Mouse (Mus musculus): ENCODE results near the gene Hoxc8.

Gene Hoxc8

GRCm38 (mm10) chr15:102959663-102960191 is 30.7 kb upstream of the Hoxc8 start:
- CTCF ChIA-PET, result interaction anchor here (0.6 to 1.7 kb wide), 9 partner anchors 9 to 355 kb away, joined by 3 to 11 read pairs (median 4); no protein-coding TSS in a partner anchor
- POLR2A ChIA-PET, result interaction anchor here (0.6 to 4.1 kb wide), 14 partner anchors 10 to 153 kb away, joined by 3 to 13 read pairs (median 3); partner anchors contain the start of genes Hoxc13 (in 1 of the 4) and Hoxc8 (in 1 of the 4)

- CTCF ChIA-PET, result interaction anchor here in 1 of 4 experiments (0.5 kb wide), 1 partner anchor 27 kb away, joined by 6 read pairs; no protein-coding TSS in a partner anchor
- POLR2A ChIA-PET, result interaction anchor here in 2 of 4 experiments (0.6 to 4.1 kb wide), 3 partner anchors 12 to 321 kb away, joined by 5 to 13 read pairs (median 6); no protein-coding TSS in a partner anchor
These were observed 28.7 kb upstream of the Hoxc8 start for GRCm38 (mm10) chr15:102961728-102962127.

GRCm38 (mm10) chr15:102962492-102962891 is 27.9 kb upstream of the Hoxc8 start:
- ChIA-PET CTCF (no interaction called here), POLR2A (interaction anchor here in 1 of 4 experiments (4.1 kb wide), 1 partner anchor 13 kb away, joined by 13 read pairs; no protein-coding TSS in a partner anchor)

- CTCF ChIA-PET, result interaction anchor here in 2 of 4 experiments (0.6 to 8.3 kb wide), 13 partner anchors 9 to 378 kb away, joined by 3 to 97 read pairs (median 4); partner anchors contain the start of gene Hoxc8 (in 1 of the 2)
- POLR2A ChIA-PET, result interaction anchor here (0.6 to 2.0 kb wide), 9 partner anchors 9 to 215 kb away, joined by 3 to 7 read pairs (median 3); partner anchors contain the start of genes Hoxc8 (in 1 of the 4) and Hoxc9 (in 1 of the 4)
These were observed 27.1 kb upstream of the Hoxc8 start for GRCm38 (mm10) chr15:102963259-102963658.

GRCm38 (mm10) chr15:102963671-102964640 is 26.5 kb upstream of the Hoxc8 start:
- CTCF ChIA-PET, result interaction anchor here in 3 of 4 experiments (0.8 to 8.3 kb wide), 13 partner anchors 9 to 377 kb away, joined by 3 to 97 read pairs (median 3); partner anchors contain the start of gene Hoxc8 (in 1 of the 3)
- POLR2A ChIA-PET, result interaction anchor here in 3 of 4 experiments (0.7 to 2.0 kb wide), 8 partner anchors 9 to 207 kb away, joined by 3 to 4 read pairs (median 3); partner anchors contain the start of gene Hoxc9 (in 1 of the 3)

- POLR2A ChIA-PET, result interaction anchor here in 3 of 4 experiments (0.8 to 3.3 kb wide), 13 partner anchors 8 to 294 kb away, joined by 3 to 16 read pairs (median 4); partner anchors contain the start of genes Hoxc11 (in 1 of the 3), Hoxc8 (in 1 of the 3) and Hoxc9 (in 1 of the 3)
- CTCF ChIA-PET, result interaction anchor here (0.5 to 8.3 kb wide), 27 partner anchors 10 to 349 kb away, joined by 3 to 97 read pairs (median 6); partner anchors contain the start of gene Hoxc11 (in 1 of the 4)
These were observed 25.2 kb upstream of the Hoxc8 start for GRCm38 (mm10) chr15:102965003-102965891.

- ChIA-PET POLR2A (interaction anchor here in 3 of 4 experiments (0.7 to 3.3 kb wide), 31 partner anchors 9 to 295 kb away, joined by 3 to 16 read pairs (median 4); partner anchors contain the start of genes Hoxc11 (in 1 of the 3), Hoxc13 (in 1 of the 3) and Hoxc8 (in 1 of the 3)), CTCF (interaction anchor here (0.5 to 8.3 kb wide), 75 partner anchors 8 to 790 kb away, joined by 3 to 97 read pairs (median 4); partner anchors contain the start of genes Calcoco1 (in 1 of the 4), Hoxc11 (in 1 of the 4), Hoxc6 (in 1 of the 4) and Hoxc8 (in 1 of the 4))
These were observed 24.3 kb upstream of the Hoxc8 start for GRCm38 (mm10) chr15:102965892-102966775.

GRCm38 (mm10) chr15:102966776-102967311 is 23.6 kb upstream of the Hoxc8 start, which contains the start of gene Hoxc10:
TSS of gene Hoxc10 (plus strand) at chr15:102966796.
- CTCF ChIA-PET, result interaction anchor here (0.6 to 8.3 kb wide), 68 partner anchors 8 to 790 kb away, joined by 3 to 97 read pairs (median 4); partner anchors contain the start of genes Calcoco1 (in 1 of the 4), Hoxc11 (in 1 of the 4), Hoxc6 (in 1 of the 4) and Hoxc8 (in 1 of the 4)

GRCm38 (mm10) chr15:102967312-102967510 is 23.2 kb upstream of the Hoxc8 start, which contains the start of gene Hoxc5:
TSS of gene Hoxc5 (plus strand) at chr15:102967443.
- CTCF ChIA-PET, result interaction anchor here (0.6 to 8.3 kb wide), 42 partner anchors 8 to 791 kb away, joined by 3 to 97 read pairs (median 5); partner anchors contain the start of genes Calcoco1 (in 1 of the 4), Hoxc6 (in 1 of the 4), Hoxc8 (in 1 of the 4) and Hoxc9 (in 1 of the 4)
- POLR2A ChIA-PET, result interaction anchor here (0.8 to 3.3 kb wide), 30 partner anchors 8 to 296 kb away, joined by 3 to 16 read pairs (median 4); partner anchors contain the start of genes Cbx5 (in 1 of the 4), Hnrnpa1 (in 1 of the 4), Hoxc11 (in 1 of the 4) and Hoxc13 (in 1 of the 4)

More at GRCm38 (mm10) chr15:102966776-102967311, 23.6 kb upstream of the Hoxc8 start, which contains the start of gene Hoxc10:
- POLR2A ChIA-PET, result interaction anchor here (0.7 to 3.3 kb wide), 36 partner anchors 9 to 296 kb away, joined by 3 to 16 read pairs (median 4); partner anchors contain the start of genes Cbx5 (in 1 of the 4), Hnrnpa1 (in 1 of the 4), Hoxc11 (in 1 of the 4) and Hoxc13 (in 1 of the 4)

GRCm38 (mm10) chr15:102967511-102968397 is 22.7 kb upstream of the Hoxc8 start:
- ChIA-PET POLR2A (interaction anchor here (0.7 to 3.3 kb wide), 26 partner anchors 8 to 297 kb away, joined by 3 to 16 read pairs (median 5); partner anchors contain the start of genes Cbx5 (in 1 of the 4), Hnrnpa1 (in 1 of the 4) and Hoxc11 (in 1 of the 4)), CTCF (interaction anchor here (0.6 to 8.3 kb wide), 35 partner anchors 8 to 373 kb away, joined by 3 to 97 read pairs (median 6); partner anchors contain the start of genes Hoxc6 (in 1 of the 4), Hoxc8 (in 1 of the 4) and Hoxc9 (in 1 of the 4))

GRCm38 (mm10) chr15:102969296-102969695 is 21.1 kb upstream of the Hoxc8 start:
- ChIA-PET CTCF (interaction anchor here (0.5 to 8.3 kb wide), 5 partner anchors 9 to 297 kb away, joined by 4 to 97 read pairs (median 9); no protein-coding TSS in a partner anchor), POLR2A (interaction anchor here in 2 of 4 experiments (0.6 to 1.0 kb wide), 4 partner anchors 19 to 396 kb away, joined by 3 to 5 read pairs (median 4); partner anchors contain the start of gene Calcoco1 (in 1 of the 2))

- ChIA-PET CTCF (interaction anchor here in 1 of 4 experiments (0.7 to 8.3 kb wide), 4 partner anchors 197 to 219 kb away, joined by 3 to 97 read pairs (median 6); no protein-coding TSS in a partner anchor), POLR2A (interaction anchor here in 3 of 4 experiments (0.6 to 1.6 kb wide), 3 partner anchors 17 to 38 kb away, joined by 3 to 4 read pairs (median 3); no protein-coding TSS in a partner anchor)
These were observed 19.7 kb upstream of the Hoxc8 start for GRCm38 (mm10) chr15:102970740-102971139.

- CTCF ChIA-PET, result interaction anchor here in 3 of 4 experiments (0.5 to 2.6 kb wide), 7 partner anchors 9 to 211 kb away, joined by 3 to 11 read pairs (median 5); no protein-coding TSS in a partner anchor
These were observed 18.2 kb upstream of the Hoxc8 start for GRCm38 (mm10) chr15:102972254-102972653.

More at GRCm38 (mm10) chr15:102972254-102972653, 18.2 kb upstream of the Hoxc8 start:
- POLR2A ChIA-PET, result interaction anchor here in 1 of 4 experiments (0.6 to 1.7 kb wide), 6 partner anchors 9 to 62 kb away, joined by 3 to 4 read pairs (median 3); no protein-coding TSS in a partner anchor

All from embryonic stem cell, embryonic (primary cell).